ENCODE assay signal across 8 mouse cellular contexts in the genomic region with DNA sequence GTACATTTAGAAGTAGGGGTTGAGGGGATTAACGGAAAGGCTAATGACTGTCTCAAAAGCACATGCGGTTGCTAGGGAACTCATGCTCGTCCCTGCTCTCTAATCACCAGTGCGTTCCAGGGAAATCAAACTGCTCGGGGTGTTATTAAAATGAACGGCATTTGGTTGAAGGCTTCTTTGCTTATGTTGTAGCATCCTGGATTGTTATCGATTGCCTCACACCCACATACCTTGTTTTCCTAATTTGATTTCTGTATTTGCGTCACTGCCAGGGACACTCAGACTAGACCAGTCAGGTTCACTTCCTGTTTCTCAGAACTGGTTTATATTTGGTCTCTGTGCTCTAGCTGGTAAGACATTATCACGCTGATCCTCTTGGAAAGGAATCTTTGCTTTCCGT.
A peak's percentile ranks its signal among the peaks of the same experiment; 100 is the strongest.
DNase-seq lines count a peak whose midpoint lies in the region; ATAC-seq and TF ChIP-seq lines count a peak whose summit lies in the region.

No protein-coding gene starts in this region.

- peak overlapping the region; percentile 63; the same call in 1 of the 2 replicates for H3K27ac ChIP-seq in cortical plate, adult 2 months (ENCODE audit: insufficient read depth, low read length)

- H3K4me1 ChIP-seq in cortical plate, adult 2 months (ENCODE audit: control insufficient read depth, insufficient read depth, low read length) = no peaks in the 10 kb centered on the region

- ATAC-seq in frontal cortex, adult (ENCODE audit: low TSS enrichment) = no peak

- H3K4me3 ChIP-seq in cortical plate, adult 2 months (ENCODE audit: insufficient read depth, low read length) = peak overlapping the region; percentile 99

- intact Hi-C loops in heart, postnatal 25 days (cut with DNase I) = loop anchor here (5.0 kb wide), 1 partner anchor 61 kb away; no protein-coding TSS in a partner anchor

- DNase-seq in heart, adult 8-10 months (ENCODE audit: low spot score) = peak; percentile 75
- no peak for DNase-seq in heart, postnatal 25 days (ENCODE audit: low spot score)
- peak; percentile 79 for DNase-seq in A20 (ENCODE audit: low read depth, low spot score)
- peak; percentile 78 for DNase-seq in lung, postnatal 36 days
- no peak for DNase-seq in thymus, adult 18-20 months
- DNase-seq in thymus, postnatal 4 days = no peak

- TF ChIP-seq CTCF in cortical plate, adult 2 months (IDR thresholded peaks at IDR 0.05; ENCODE audit: extremely low read depth, insufficient read depth, low read length) = no peak

- no peak for TF ChIP-seq POLR2A in cortical plate, adult 2 months (IDR thresholded peaks at IDR 0.05; ENCODE audit: extremely low read depth, insufficient read depth, low read length)

Comparison
In these comparisons a context has a peak if more than half of its experiments do, and no peak if none do; other contexts are left out.
1. DNase-seq: peak in heart, adult 8-10 months (single experiment), A20 (single experiment) and lung, postnatal 36 days (single experiment); none in heart, postnatal 25 days (single experiment), thymus, adult 18-20 months (0 of 2) and thymus, postnatal 4 days (single experiment).